Mouse (Mus musculus) limb, embryonic 11.5 days (tissue): ENCODE measurements around the gene Pdik1l. TPM values are rescaled to one million over a fixed set of nuclear protein-coding genes. Genes with fewer than 3 reads are reported as not detected.

ENCODE experiments used
- ATAC-seq: fragments of 200-750 bp; cut with Nextera tagmentation; 2 replicates; pipeline ENCODE4 v1.8.0; 2017; ENCODE audit warnings: low read depth; ENCODE audit not compliant: insufficient number of reproducible peaks, low FRiP score, low TSS enrichment
- DNase-seq: peaks from one replicate; pipeline ENCODE4 v3.0.0-alpha.2; 2015; ENCODE audit warnings: low spot score
- H3K27ac ChIP-seq: fragments of 300-500 bp; sonication (generic); replicated peaks from 2 replicates; pipeline ENCODE4 v1.5.1; 2014; ENCODE audit warnings: low read depth, mild to moderate bottlenecking, low read length
- H3K27me3 ChIP-seq: fragments of 300-500 bp; sonication (generic); 2 replicates; pipeline ENCODE4 v1.6.1; 2014; ENCODE audit warnings: mild to moderate bottlenecking, low read length, mixed read lengths; ENCODE audit not compliant: control insufficient read depth, insufficient read depth
- H3K36me3 ChIP-seq: fragments of 300-500 bp; sonication (generic); 2 replicates; pipeline ENCODE4 v1.6.1; 2014; ENCODE audit warnings: mild to moderate bottlenecking, low read length, moderate library complexity, mixed read lengths; ENCODE audit not compliant: control insufficient read depth, insufficient read depth
- H3K4me1 ChIP-seq: fragments of 300-500 bp; sonication (generic); 2 replicates; pipeline ENCODE4 v1.6.1; 2014; ENCODE audit warnings: low read length, mixed read lengths; ENCODE audit not compliant: control insufficient read depth, insufficient read depth
- H3K4me2 ChIP-seq: fragments of 300-500 bp; sonication (generic); 2 replicates; pipeline ENCODE4 v1.6.1; 2014; ENCODE audit warnings: low read depth, mild to moderate bottlenecking, moderate library complexity; ENCODE audit not compliant: severe bottlenecking
- H3K4me3 ChIP-seq: fragments of 300-500 bp; sonication (generic); 2 replicates; pipeline ENCODE4 v1.5.1; 2014; ENCODE audit warnings: low read depth, low read length
- H3K9ac ChIP-seq: fragments of 300-500 bp; sonication (generic); 2 replicates; pipeline ENCODE4 v1.6.1; 2014; ENCODE audit warnings: mild to moderate bottlenecking, low read length
- H3K9me3 ChIP-seq: fragments of 300-500 bp; sonication (generic); 2 replicates; pipeline ENCODE4 v1.6.1; 2016; ENCODE audit warnings: low read length; ENCODE audit not compliant: control insufficient read depth
- WGBS: fragments of 180-500 bp; shearing (Covaris S2); extraction: QIAGEN DNeasy Blood & Tissue Kit; methylation state at CpG from one replicate; pipeline ENCODE4 v1.1.7; 2014; 5-methylcytosine and 5-hydroxymethylcytosine counted together
- polyA plus RNA-seq: library from polyadenylated mRNA; unstranded; fragments of >200 nt; fragmentation: Nextera tagmentation; extraction: Ambion mirVana; gene quantifications from 2 replicates; pipeline ENCODE4 v1.2.1, GENCODE M21; 2014

The Pdik1l gene
- polyA plus RNA-seq, 1 experiment from 2014 or later = 21.0 TPM

DNA sequence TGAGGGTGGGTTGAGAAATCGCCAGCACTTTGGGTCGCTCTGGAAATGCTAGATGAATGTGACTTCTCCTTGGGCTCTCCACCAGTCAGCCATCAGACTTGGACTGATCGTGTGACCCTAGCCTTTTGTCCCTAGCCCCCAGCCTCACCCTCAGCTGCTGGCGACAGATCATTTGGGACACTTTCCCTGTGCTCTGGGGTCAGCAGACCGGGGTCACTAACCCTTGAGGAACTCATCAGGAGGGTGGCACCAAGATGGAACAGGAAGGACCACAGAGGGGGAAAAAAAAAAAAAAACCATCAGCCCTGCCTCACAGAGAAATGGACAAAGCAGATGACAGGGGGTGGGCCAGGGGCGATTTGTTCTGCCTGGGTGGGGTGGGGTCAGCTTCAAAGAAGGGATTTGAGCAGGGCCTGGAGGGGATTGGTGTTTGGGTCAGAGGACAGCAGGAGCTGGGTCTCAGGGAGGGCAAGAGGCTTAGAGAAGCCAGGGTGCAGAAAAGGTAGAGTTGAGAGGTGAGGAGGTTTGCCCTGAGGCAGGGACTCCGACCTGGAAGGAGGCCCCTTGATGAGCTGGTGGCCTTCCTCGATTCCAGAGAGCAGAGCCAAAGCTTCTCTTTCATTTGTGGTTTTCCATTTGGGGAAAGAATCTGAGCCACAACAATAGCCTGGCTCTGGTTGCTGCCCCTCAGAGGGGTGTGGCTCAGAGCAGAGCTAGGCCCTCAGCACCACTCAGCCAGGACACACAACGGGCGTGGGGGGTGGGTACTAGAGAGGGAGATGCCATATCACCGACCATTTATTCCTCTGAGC, 30.3 kb downstream of the Pdik1l start:
- no peaks in the 10 kb centered on the region for H3K9me3 ChIP-seq
- DNase-seq = peak; percentile 22
- peaks cover 14% of the 10 kb centered on the region for H3K27me3 ChIP-seq
- H3K4me2 ChIP-seq = no peak overlapping the region
- H3K9ac ChIP-seq = no peak overlapping the region
- H3K36me3 ChIP-seq = no peaks in the 10 kb centered on the region
- 16% methylated on average over 11 of the region's 11 CpGs for WGBS
- peaks cover 24% of the 10 kb centered on the region for H3K4me1 ChIP-seq
- no peak overlapping the region for H3K27ac ChIP-seq
- ATAC-seq = no peak
- H3K4me3 ChIP-seq = no peak overlapping the region

DNA sequence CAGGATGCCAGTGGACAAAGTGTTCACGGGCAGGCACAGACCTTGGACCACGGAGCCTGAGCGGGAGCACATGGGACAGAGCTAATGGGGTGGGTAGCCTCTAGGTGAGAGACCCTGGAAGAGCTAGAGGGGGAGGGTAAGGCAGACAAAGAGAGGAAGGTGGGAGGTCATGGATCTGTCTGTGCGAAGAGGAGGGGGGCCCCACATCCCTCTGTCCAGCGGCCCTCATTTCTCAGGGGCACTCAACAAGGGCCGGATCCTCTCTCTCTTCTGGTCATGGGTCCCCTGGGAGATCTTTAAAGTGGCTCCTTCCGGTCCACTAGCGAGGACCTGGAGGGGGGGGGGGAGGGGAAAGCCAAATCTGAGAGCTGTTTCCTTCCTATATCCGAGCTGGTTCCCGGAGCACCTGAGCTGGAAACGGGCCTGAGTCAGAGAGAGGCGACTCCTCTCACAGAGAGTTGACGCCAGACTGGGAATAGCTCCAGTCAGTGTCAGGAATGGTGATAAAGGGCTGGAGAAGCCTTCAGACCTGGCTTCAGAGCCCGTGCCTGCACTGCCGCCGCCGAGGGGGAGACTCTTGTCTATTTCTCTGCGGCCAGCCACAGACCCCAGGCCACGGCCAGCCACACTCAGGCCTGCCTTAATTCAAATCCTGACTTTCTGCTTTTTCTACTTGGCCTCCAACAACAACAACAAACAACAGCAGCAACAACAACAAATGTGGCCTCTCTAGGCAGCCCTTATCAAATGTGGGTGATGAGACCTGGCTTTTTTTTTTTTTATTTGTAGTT, 31.1 kb downstream of the Pdik1l start:
- H3K4me2 ChIP-seq = no peak overlapping the region
- no peak overlapping the region for H3K4me3 ChIP-seq
- DNase-seq (peak; percentile 43), ATAC-seq (no peak)
- no peaks in the 10 kb centered on the region for H3K36me3 ChIP-seq
- H3K9me3 ChIP-seq = no peaks in the 10 kb centered on the region
- peaks cover 32% of the 10 kb centered on the region for H3K4me1 ChIP-seq
- H3K9ac ChIP-seq = no peak overlapping the region
- WGBS = 5% methylated on average over 19 of the region's 19 CpGs
- H3K27ac ChIP-seq = no peak overlapping the region
- H3K27me3 ChIP-seq = peaks cover 22% of the 10 kb centered on the region

DNA sequence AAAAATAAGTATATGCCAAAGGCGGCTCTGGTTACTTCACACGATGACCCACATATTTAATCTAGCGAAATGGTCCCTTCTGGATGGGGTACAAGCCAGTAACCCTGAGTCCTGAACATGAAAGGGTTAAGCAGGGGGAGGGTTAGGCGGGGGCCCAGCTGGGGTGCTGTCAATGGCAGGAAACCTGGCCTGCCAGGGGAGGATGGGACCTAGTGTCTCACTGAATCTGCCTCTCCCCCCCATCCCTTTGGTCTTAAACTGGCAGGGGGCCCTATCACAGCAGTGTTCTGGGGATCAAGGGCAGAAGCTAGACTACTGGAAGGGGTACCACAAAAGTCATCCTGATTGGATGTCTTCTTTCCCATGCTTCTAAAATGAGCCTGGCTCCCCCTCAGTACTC, 31.8 kb downstream of the Pdik1l start:
- H3K27me3 ChIP-seq = peaks cover 28% of the 10 kb centered on the region
- no peak overlapping the region for H3K4me2 ChIP-seq
- DNase-seq (peak; percentile 27), ATAC-seq (no peak)
- H3K27ac ChIP-seq = no peak overlapping the region
- peaks cover 35% of the 10 kb centered on the region for H3K4me1 ChIP-seq
- no peak overlapping the region for H3K9ac ChIP-seq
- H3K4me3 ChIP-seq = no peak overlapping the region
- WGBS = 24% methylated on average over 4 of the region's 4 CpGs
- no peaks in the 10 kb centered on the region for H3K9me3 ChIP-seq
- H3K36me3 ChIP-seq = no peaks in the 10 kb centered on the region

DNA sequence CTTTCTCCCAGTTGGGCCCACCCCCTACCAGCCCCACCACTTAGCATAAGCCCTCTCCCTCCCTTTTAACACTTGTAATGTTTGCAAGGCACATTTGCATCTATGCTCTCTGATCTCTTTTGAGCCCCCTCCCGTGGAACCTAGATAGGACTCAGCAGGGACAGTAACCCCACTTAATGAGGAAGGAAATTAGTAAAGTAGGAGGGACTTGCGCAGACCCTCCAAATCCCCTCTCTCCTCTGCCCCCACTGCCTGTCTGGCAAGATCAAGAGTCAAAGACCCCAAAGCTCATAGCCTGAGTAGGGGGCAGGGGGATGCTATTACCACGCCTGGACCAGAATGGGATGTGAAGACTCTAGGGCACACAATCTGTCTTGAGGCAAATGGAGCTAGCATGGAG, 32.9 kb downstream of the Pdik1l start:
- no peak overlapping the region for H3K9ac ChIP-seq
- no peaks in the 10 kb centered on the region for H3K36me3 ChIP-seq
- H3K4me1 ChIP-seq = peaks cover 39% of the 10 kb centered on the region
- H3K4me2 ChIP-seq = no peak overlapping the region
- no peak overlapping the region for H3K27ac ChIP-seq
- no peak overlapping the region for H3K4me3 ChIP-seq
- no peak for DNase-seq
- ATAC-seq = no peak
- H3K9me3 ChIP-seq = no peaks in the 10 kb centered on the region
- H3K27me3 ChIP-seq = peaks cover 37% of the 10 kb centered on the region
- 29% methylated on average over 3 of the region's 3 CpGs for whole genome bisulfite sequencing

DNA sequence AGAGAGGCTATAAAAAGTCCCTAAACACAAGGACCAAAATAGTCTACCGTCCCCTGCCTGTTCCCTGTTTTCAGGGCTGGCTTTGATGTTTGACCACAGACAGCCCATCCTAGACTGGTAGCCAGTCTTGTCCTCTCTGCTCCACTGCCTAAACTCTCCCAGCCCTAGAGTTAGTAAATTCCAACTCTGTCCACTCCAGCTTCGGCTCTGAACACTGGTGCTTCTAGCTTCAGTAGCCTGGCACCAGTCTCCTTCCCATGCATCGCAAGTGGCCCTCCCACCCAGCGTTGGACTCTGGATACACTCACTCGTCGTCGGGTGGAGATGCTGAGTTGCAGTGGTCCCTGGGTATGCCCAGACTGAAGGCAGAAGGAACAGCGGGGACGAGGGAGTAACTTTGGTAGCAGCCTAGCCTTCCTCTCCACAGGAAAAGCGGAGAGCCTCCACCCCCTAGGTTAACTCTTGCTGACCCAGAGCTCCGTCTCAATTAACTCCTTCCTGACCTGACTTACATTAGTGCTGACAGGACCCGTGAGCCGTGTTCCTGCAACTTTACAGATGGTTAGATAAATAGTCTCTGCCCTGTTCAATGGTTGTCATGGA, 33.9 kb downstream of the Pdik1l start, which contains the start of gene Grrp1:
Gene Grrp1 (minus strand): TSS at position 385 of the 603 bp plus-strand sequence.
- Histone ChIP-seq H3K27ac (no peak within 1 kb of the TSS), H3K4me3 (peak within 1 kb of the TSS; percentile 50), H3K4me2 (peak within 1 kb of the TSS; percentile 93), H3K36me3 (no peaks in the 10 kb centered on the region), H3K4me1 (peaks cover 41% of the 10 kb centered on the region), H3K9me3 (no peaks in the 10 kb centered on the region), H3K9ac (peak within 1 kb of the TSS; percentile 41), H3K27me3 (peaks cover 37% of the 10 kb centered on the region)
- WGBS = 0% methylated on average over 13 of the region's 13 CpGs
- ATAC-seq = no peak
- peak; percentile 60 for DNase-seq

DNA sequence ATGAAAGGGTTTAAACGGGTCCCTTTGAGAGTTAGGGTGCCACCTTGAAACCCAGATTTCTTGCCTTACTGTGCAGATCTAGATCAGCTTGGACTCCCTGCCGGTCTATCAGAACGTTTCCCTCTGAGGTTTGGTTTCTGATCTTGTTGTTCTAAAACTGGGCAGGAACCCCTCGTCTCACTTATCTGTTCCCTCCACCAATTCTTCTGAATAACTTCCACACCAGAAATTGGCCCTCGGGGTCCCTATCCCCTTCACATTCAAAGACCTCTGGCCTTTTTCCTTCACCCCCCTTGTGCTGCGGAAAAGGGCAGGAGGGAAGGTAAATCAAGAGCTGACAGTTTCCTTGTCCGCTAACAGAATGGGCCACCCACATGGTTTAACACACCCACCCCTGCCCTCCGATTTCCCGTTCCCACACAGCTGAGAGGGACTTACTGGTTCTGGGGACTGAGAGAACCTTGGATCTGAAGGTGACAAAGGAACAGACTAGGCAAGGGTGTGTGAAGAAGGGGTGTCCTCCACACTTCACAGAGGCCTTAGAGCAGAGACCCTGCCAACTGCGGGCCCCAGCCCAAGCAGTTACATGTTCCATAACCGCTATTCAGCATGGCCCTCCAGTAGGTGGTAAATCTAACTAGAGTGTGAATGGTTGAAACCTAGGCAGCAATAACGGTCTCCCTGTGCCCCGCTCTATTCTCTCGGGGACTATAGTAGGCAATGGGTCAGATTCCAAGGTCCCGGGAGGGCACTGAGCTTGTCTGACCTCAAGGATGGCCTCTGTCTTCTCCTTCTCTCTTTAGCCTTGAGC, 34.6 kb downstream of the Pdik1l start:
- Histone ChIP-seq H3K9ac (peak overlapping the region; percentile 41), H3K4me2 (peak overlapping the region; percentile 93), H3K9me3 (no peaks in the 10 kb centered on the region), H3K36me3 (no peaks in the 10 kb centered on the region), H3K4me1 (peaks cover 41% of the 10 kb centered on the region), H3K27me3 (peaks cover 41% of the 10 kb centered on the region), H3K4me3 (peak overlapping the region; percentile 50), H3K27ac (no peak overlapping the region)
- 4% methylated on average over 15 of the region's 15 CpGs for WGBS
- DNase-seq (peak; percentile 41), ATAC-seq (no peak)

DNA sequence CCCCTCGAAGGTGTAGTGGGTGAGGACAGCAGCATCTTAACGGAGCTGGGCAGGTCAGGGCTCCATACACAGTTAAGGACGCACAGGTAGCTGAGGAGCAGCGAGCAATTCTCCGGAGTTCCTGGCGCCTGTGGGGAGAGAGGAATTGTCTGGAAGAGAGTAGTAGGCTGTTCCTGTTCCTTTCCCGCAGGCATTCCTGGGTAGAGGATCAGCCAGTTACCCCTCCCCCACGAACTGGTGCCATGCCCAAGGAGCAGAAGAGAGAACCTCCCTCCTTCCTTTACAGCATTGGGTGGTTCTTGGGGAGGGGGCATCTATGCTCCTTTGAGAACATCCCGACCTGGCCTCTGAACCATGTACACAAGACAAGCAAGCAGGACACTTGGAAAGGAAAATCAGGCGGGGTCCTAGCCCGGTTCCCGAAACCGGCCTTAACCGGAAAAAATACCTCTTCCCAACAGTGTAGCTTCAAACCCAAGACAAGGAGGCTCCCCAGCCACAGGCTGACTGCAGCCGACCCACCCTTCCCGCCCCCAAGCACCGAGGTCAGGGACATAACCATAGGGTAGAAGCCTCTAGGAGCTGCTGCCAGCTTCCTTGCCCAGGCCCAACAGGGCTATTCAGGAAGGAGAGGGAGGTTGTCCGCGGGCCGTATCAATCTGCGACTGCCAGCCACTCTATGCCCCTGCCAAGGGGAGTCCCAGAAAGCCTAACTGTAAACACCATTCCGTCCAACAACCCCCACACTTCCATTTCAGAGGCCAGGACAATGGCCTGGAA, 35.4 kb downstream of the Pdik1l start:
- Histone ChIP-seq H3K9ac (peak overlapping the region; percentile 22; the same call in 1 of the 2 replicates), H3K4me2 (peak overlapping the region; percentile 93), H3K4me1 (peaks cover 39% of the 10 kb centered on the region), H3K27ac (no peak overlapping the region), H3K36me3 (no peaks in the 10 kb centered on the region), H3K9me3 (no peaks in the 10 kb centered on the region), H3K27me3 (peaks cover 49% of the 10 kb centered on the region), H3K4me3 (peak overlapping the region; percentile 50)
- no peak for ATAC-seq
- 6% methylated on average over 21 of the region's 22 CpGs for WGBS
- peak; percentile 57 for DNase-seq
